Mouse (Mus musculus) forebrain, postnatal 0 days (tissue): ENCODE results near the gene Ankfn1. TPM values are rescaled to one million over a fixed set of nuclear protein-coding genes. Genes with fewer than 3 reads are reported as not detected.

ENCODE experiments used
- ATAC-seq: fragments of 200-750 bp; cut with Nextera tagmentation; 2 replicates; pipeline ENCODE4 v1.8.0; 2017; ENCODE audit warnings: mild to moderate bottlenecking, moderate library complexity
- DNase-seq: peaks from one replicate; pipeline ENCODE4 v3.0.0-alpha.2; 2015
- H3K27ac ChIP-seq: fragments of 300-500 bp; sonication (generic); 2 replicates; pipeline ENCODE4 v1.5.1; 2014; ENCODE audit warnings: low read depth, mild to moderate bottlenecking, antibody characterized with exemption, low read length, moderate library complexity, mixed read lengths
- H3K27me3 ChIP-seq: fragments of 300-500 bp; sonication (generic); 2 replicates; pipeline ENCODE4 v1.6.1; 2014; ENCODE audit warnings: mild to moderate bottlenecking, low read length, mixed read lengths; ENCODE audit not compliant: insufficient read depth
- H3K36me3 ChIP-seq: fragments of 300-500 bp; sonication (generic); 2 replicates; pipeline ENCODE4 v1.6.1; 2014; ENCODE audit warnings: mild to moderate bottlenecking, moderate library complexity; ENCODE audit not compliant: insufficient read depth
- H3K4me1 ChIP-seq: fragments of 300-500 bp; sonication (generic); 2 replicates; pipeline ENCODE4 v1.6.1; 2014; ENCODE audit warnings: antibody characterized with exemption; ENCODE audit not compliant: insufficient read depth
- H3K4me2 ChIP-seq: fragments of 300-500 bp; sonication (generic); 2 replicates; pipeline ENCODE4 v1.6.1; 2014; ENCODE audit warnings: low read depth, mild to moderate bottlenecking, moderate library complexity
- H3K4me3 ChIP-seq: fragments of 300-500 bp; sonication (generic); 2 replicates; pipeline ENCODE4 v1.5.1; 2014; ENCODE audit warnings: low read depth, low read length, mixed read lengths
- H3K9ac ChIP-seq: fragments of 300-500 bp; sonication (generic); 2 replicates; pipeline ENCODE4 v1.6.1; 2014; ENCODE audit warnings: mild to moderate bottlenecking
- H3K9me3 ChIP-seq: fragments of 300-500 bp; sonication (generic); 2 replicates; pipeline ENCODE4 v1.6.1; 2016; ENCODE audit warnings: low read length
- CTCF ChIP-seq: sonication (generic); IDR thresholded peaks from 2 replicates; pipeline ENCODE4 v1.5.1; 2016; ENCODE audit warnings: antibody characterized with exemption, control low read depth, low read depth
- WGBS: fragments of 180-500 bp; shearing (Covaris S2); extraction: QIAGEN DNeasy Blood & Tissue Kit; methylation state at CpG from one replicate; pipeline ENCODE4 v1.1.7; 2014; 5-methylcytosine and 5-hydroxymethylcytosine counted together
- polyA plus RNA-seq: library from polyadenylated mRNA; unstranded; fragments of >200 nt; fragmentation: Nextera tagmentation; extraction: Ambion mirVana; gene quantifications from 2 replicates; pipeline ENCODE4 v1.2.1, GENCODE M21; 2015
- total RNA-seq: library from RNA; depleted of rRNA; stranded (reverse); fragments of >200 nt; gene quantifications from 2 replicates; pipeline ENCODE4 v1.2.3, GENCODE M21; 2014

Ankfn1 gene
- total and polyA plus RNA-seq, 2 experiments from 2014 or later: 3.9 to 22.5 TPM

DNA sequence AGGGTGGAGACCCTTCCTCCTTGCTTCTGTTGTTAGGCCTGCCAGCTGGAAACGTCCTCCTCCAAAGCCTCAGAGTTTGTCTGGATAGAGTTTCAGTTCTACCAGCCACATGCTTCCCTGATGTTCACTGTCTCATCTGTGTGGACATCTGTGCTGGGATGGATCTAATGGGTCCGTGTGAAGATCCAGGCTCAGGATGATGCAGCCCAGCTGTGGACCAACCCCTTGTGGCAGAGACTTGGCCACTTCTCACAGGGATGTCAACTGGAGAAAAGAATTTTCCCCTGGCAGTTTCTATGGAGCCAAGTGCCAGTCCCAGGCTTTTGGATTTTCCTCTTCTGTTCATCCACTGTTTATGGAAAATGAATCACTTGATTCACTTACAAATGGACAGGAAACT is 100.5 kb downstream of the Ankfn1 start:
- no peaks in the 10 kb centered on the region for H3K9me3 ChIP-seq
- 77% methylated on average over 2 of the region's 2 CpGs for WGBS
- DNase-seq (no peak), ATAC-seq (no peak)
- H3K36me3 ChIP-seq: no peaks in the 10 kb centered on the region
- no peak overlapping the region for H3K9ac ChIP-seq
- H3K4me1 ChIP-seq: no peaks in the 10 kb centered on the region
- no peak overlapping the region for H3K4me2 ChIP-seq
- no peak overlapping the region for H3K27ac ChIP-seq
- H3K27me3 ChIP-seq: no peaks in the 10 kb centered on the region
- no peak overlapping the region for H3K4me3 ChIP-seq
- TF ChIP-seq CTCF: no peak

- H3K27ac ChIP-seq: no peak overlapping the region
- H3K36me3 ChIP-seq: no peaks in the 10 kb centered on the region
- no peak overlapping the region for H3K4me2 ChIP-seq
- H3K4me3 ChIP-seq: no peak overlapping the region
- no peak for ATAC-seq
- no peaks in the 10 kb centered on the region for H3K4me1 ChIP-seq
- WGBS: 0% methylated on average over 1 of the region's 1 CpGs
- no peaks in the 10 kb centered on the region for H3K9me3 ChIP-seq
- no peak for DNase-seq
- H3K27me3 ChIP-seq: no peaks in the 10 kb centered on the region
- H3K9ac ChIP-seq: no peak overlapping the region
- no peak for TF ChIP-seq CTCF
Observed at GRCm38 (mm10) chr11:89673916-89674507, 103.4 kb downstream of the Ankfn1 start.

- Histone ChIP-seq H3K27ac (no peak overlapping the region), H3K36me3 (no peaks in the 10 kb centered on the region), H3K4me2 (no peak overlapping the region), H3K27me3 (no peaks in the 10 kb centered on the region), H3K9me3 (no peaks in the 10 kb centered on the region), H3K4me3 (no peak overlapping the region), H3K4me1 (no peaks in the 10 kb centered on the region), H3K9ac (no peak overlapping the region)
- DNase-seq: no peak
- 46% methylated on average over 3 of the region's 3 CpGs for WGBS
- no peak for TF ChIP-seq CTCF
- no peak for ATAC-seq
Observed at GRCm38 (mm10) chr11:89672510-89673085, 104.9 kb downstream of the Ankfn1 start.

DNA sequence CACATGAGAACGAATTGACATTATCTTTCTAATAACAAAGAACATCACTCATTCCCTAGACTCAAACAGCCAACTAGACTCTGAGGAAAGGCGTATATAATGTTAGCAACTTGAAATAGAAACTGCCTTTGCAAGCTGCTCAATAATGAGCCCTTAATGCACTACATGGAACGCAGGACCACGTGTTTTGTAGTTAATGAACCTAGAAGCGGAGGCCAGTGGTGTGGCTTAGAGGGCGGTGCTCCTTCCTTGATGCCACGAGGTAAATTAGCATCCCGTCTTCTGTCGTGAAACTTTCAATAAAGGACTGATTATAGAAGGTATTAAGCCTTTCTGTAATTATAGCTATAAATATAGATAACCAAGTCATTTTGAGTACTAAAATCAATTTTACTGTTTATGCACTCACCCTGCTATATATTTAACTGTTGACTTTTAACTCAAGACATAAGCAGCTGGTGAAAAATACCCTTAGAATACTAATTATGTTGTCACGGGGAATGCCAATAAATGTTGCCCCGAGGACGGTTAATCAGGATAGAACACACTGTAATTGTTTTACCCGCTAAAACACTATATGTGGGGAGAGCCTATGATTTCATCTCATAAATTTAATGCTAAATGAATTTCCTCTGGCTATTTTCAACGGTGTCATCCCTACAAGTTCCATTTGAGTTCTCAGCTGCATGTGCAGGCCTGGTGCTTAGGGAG is 112.1 kb downstream of the Ankfn1 start:
- Histone ChIP-seq H3K4me1 (no peaks in the 10 kb centered on the region), H3K4me2 (no peak overlapping the region), H3K4me3 (no peak overlapping the region), H3K27ac (no peak overlapping the region), H3K36me3 (no peaks in the 10 kb centered on the region), H3K27me3 (no peaks in the 10 kb centered on the region), H3K9ac (no peak overlapping the region), H3K9me3 (no peaks in the 10 kb centered on the region)
- no peak for DNase-seq
- WGBS: 30% methylated on average over 14 of the region's 14 CpGs
- no peak for TF ChIP-seq CTCF
- no peak; the same call in 1 of the 2 replicates for ATAC-seq

GRCm38 (mm10) chr11:89659048-89659447 is 118.4 kb downstream of the Ankfn1 start:
- no peak overlapping the region for H3K4me2 ChIP-seq
- no peak overlapping the region for H3K27ac ChIP-seq
- no peak overlapping the region for H3K4me3 ChIP-seq
- no peak overlapping the region for H3K9ac ChIP-seq
- ATAC-seq: no peak
- no peak for TF ChIP-seq CTCF
- H3K4me1 ChIP-seq: no peaks in the 10 kb centered on the region
- H3K36me3 ChIP-seq: no peaks in the 10 kb centered on the region
- DNase-seq: no peak
- WGBS: 95% methylated on average over 3 of the region's 3 CpGs
- no peaks in the 10 kb centered on the region for H3K9me3 ChIP-seq
- H3K27me3 ChIP-seq: no peaks in the 10 kb centered on the region

- no peaks in the 10 kb centered on the region for H3K36me3 ChIP-seq
- ATAC-seq (no peak), DNase-seq (no peak)
- no peak for TF ChIP-seq CTCF
- H3K4me2 ChIP-seq: no peak overlapping the region
- H3K4me3 ChIP-seq: no peak overlapping the region
- H3K9ac ChIP-seq: no peak overlapping the region
- no peaks in the 10 kb centered on the region for H3K9me3 ChIP-seq
- no peak overlapping the region for H3K27ac ChIP-seq
- no peaks in the 10 kb centered on the region for H3K27me3 ChIP-seq
- H3K4me1 ChIP-seq: no peaks in the 10 kb centered on the region
Observed at GRCm38 (mm10) chr11:89656556-89656955, 120.9 kb downstream of the Ankfn1 start.

GRCm38 (mm10) chr11:89635740-89636139 is 141.7 kb downstream of the Ankfn1 start:
- Histone ChIP-seq H3K27ac (no peak overlapping the region), H3K36me3 (no peaks in the 10 kb centered on the region), H3K27me3 (no peaks in the 10 kb centered on the region), H3K4me2 (no peak overlapping the region), H3K4me1 (no peaks in the 10 kb centered on the region), H3K4me3 (no peak overlapping the region), H3K9ac (no peak overlapping the region), H3K9me3 (no peaks in the 10 kb centered on the region)
- ATAC-seq (no peak), DNase-seq (no peak)
- no peak for TF ChIP-seq CTCF
- WGBS: 78% methylated on average over 1 of the region's 1 CpGs
